ENCODE assay signal across 11 mouse cellular contexts in the genomic region with DNA sequence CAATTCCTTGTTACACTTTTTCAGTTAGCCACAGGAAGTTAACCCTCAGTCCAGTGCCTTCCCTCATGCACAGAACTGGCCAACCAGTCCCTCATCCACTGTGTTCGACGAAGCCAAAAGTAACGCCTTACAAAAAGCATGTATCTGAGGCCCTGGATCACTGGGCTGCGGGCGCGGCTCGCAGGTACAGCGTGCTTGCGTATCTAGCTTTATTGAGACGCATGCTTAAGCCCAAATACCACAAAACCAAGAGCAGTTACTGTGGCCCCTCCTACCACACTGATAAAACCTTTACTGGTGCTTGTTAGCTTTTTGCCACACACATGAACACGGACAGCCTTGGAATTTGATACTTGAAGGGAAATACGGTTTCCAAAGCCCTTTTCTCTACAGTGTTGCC.
"Had no signal": no experiment of that assay in that cellular context is flagged by ENCODE, and none has a peak within 500 bp of the region (broad histone marks: within the 10 kb centered on the region; RNA-seq: fewer than 3 reads in every experiment).

No protein-coding gene starts in this region.

- H3K9ac ChIP-seq: neural tube, embryonic 12.5 days had no signal

- H3K4me3 ChIP-seq: left cerebral cortex, adult 2 months; limb, embryonic 10.5 days; midbrain, embryonic 10.5 days; myocyte; neural tube, embryonic 12.5 days had no signal

- H3K27me3 ChIP-seq: neural tube, embryonic 12.5 days had no signal

- H3K27ac ChIP-seq: left cerebral cortex, adult 2 months; limb, embryonic 10.5 days; midbrain, embryonic 10.5 days; neural tube, embryonic 12.5 days had no signal

- H3K9me3 ChIP-seq: limb, embryonic 10.5 days; midbrain, embryonic 10.5 days had no signal

- H3K4me2 ChIP-seq: neural tube, embryonic 12.5 days had no signal

- DNase-seq: kidney, adult 11 months; kidney, postnatal 14 days; midbrain, embryonic 14.5 days; right cerebral cortex, postnatal 4 days; spleen, adult 18-20 months; thymus, postnatal 36 days had no signal

- H3K4me1 ChIP-seq: limb, embryonic 10.5 days; midbrain, embryonic 10.5 days; neural tube, embryonic 12.5 days had no signal
